Mouse (Mus musculus): ENCODE measurements at regions not wholly inside any gene's neighbourhood (a gene's known extent, or its start where the extent isn't known, plus 50 kb on each side); places are given as distances from the start of the nearest gene placed in this dataset.

- Histone ChIP-seq H3K27ac (no peak overlapping the region), H3K36me3 (no peaks in the 10 kb centered on the region), H3K9me3 (no peaks in the 10 kb centered on the region), H3K4me1 (peaks cover 3% of the 10 kb centered on the region), H3K4me3 (no peak overlapping the region), H3K27me3 (no peaks in the 10 kb centered on the region), H3K4me2 (replicated peaks) (no peak overlapping the region), H3K9ac (no peak overlapping the region)
- WGBS, result 95% methylated on average over 1 of the region's 1 CpGs
- ATAC-seq (ENCODE audit: low FRiP score, low read depth), result no peak
These were observed 88.0 kb downstream of the Tent5c start for GRCm38 (mm10) chr3:100401080-100401479.

GRCm38 (mm10) chr3:100397491-100397890, 91.6 kb downstream of the Tent5c start:
- Histone ChIP-seq H3K4me1 (peaks cover 28% of the 10 kb centered on the region), H3K36me3 (no peaks in the 10 kb centered on the region), H3K9ac (no peak overlapping the region), H3K27me3 (no peaks in the 10 kb centered on the region), H3K4me2 (replicated peaks) (no peak overlapping the region), H3K4me3 (no peak overlapping the region), H3K27ac (no peak overlapping the region), H3K9me3 (no peaks in the 10 kb centered on the region)
- WGBS, result 81% methylated on average over 3 of the region's 3 CpGs
- no peak for ATAC-seq (ENCODE audit: low FRiP score, low read depth)

GRCm38 (mm10) chr3:100394911-100395604, 94.1 kb downstream of the Tent5c start:
- Histone ChIP-seq H3K9me3 (no peaks in the 10 kb centered on the region), H3K27ac (peak overlapping the region; percentile 61), H3K4me3 (no peak overlapping the region), H3K9ac (no peak overlapping the region), H3K27me3 (no peaks in the 10 kb centered on the region; the same call in 1 of the 2 replicates), H3K36me3 (no peaks in the 10 kb centered on the region), H3K4me2 (replicated peaks) (peak overlapping the region; percentile 35), H3K4me1 (peaks cover 28% of the 10 kb centered on the region)
- 8% methylated on average over 9 of the region's 9 CpGs for WGBS
- ATAC-seq (ENCODE audit: low FRiP score, low read depth), result peak; percentile 90

- 74% methylated on average over 1 of the region's 1 CpGs for WGBS
- Histone ChIP-seq H3K36me3 (no peaks in the 10 kb centered on the region), H3K27ac (no peak overlapping the region), H3K27me3 (no peaks in the 10 kb centered on the region; the same call in 1 of the 2 replicates), H3K4me1 (peaks cover 28% of the 10 kb centered on the region), H3K9me3 (no peaks in the 10 kb centered on the region), H3K9ac (no peak overlapping the region), H3K4me2 (replicated peaks) (no peak overlapping the region), H3K4me3 (no peak overlapping the region)
- no peak for ATAC-seq (ENCODE audit: low FRiP score, low read depth)
These were observed 95.2 kb downstream of the Tent5c start for GRCm38 (mm10) chr3:100393956-100394355.

- Histone ChIP-seq H3K27me3 (no peaks in the 10 kb centered on the region), H3K4me3 (no peak overlapping the region), H3K9ac (no peak overlapping the region), H3K9me3 (no peaks in the 10 kb centered on the region), H3K4me1 (no peaks in the 10 kb centered on the region), H3K36me3 (no peaks in the 10 kb centered on the region), H3K27ac (no peak overlapping the region), H3K4me2 (replicated peaks) (no peak overlapping the region)
- no peak for ATAC-seq (ENCODE audit: low FRiP score, low read depth)
- WGBS, result 47% methylated on average over 1 of the region's 1 CpGs
These were observed 106.9 kb downstream of the Tent5c start for GRCm38 (mm10) chr3:100382181-100382580.

GRCm38 (mm10) chr3:100381363-100381762, 107.8 kb downstream of the Tent5c start:
- no peaks in the 10 kb centered on the region for H3K36me3 ChIP-seq
- no peaks in the 10 kb centered on the region for H3K27me3 ChIP-seq
- WGBS, result 74% methylated on average over 2 of the region's 2 CpGs
- no peaks in the 10 kb centered on the region for H3K9me3 ChIP-seq
- H3K9ac ChIP-seq, result no peak overlapping the region
- H3K4me1 ChIP-seq, result no peaks in the 10 kb centered on the region
- no peak overlapping the region for H3K4me3 ChIP-seq
- H3K27ac ChIP-seq, result no peak overlapping the region
- no peak for ATAC-seq (ENCODE audit: low FRiP score, low read depth)
- H3K4me2 ChIP-seq (replicated peaks), result no peak overlapping the region

- no peaks in the 10 kb centered on the region for H3K27me3 ChIP-seq
- H3K4me2 ChIP-seq (replicated peaks), result no peak overlapping the region
- H3K9ac ChIP-seq, result no peak overlapping the region
- no peak for ATAC-seq (ENCODE audit: low FRiP score, low read depth)
- no peaks in the 10 kb centered on the region for H3K4me1 ChIP-seq
- no peaks in the 10 kb centered on the region for H3K36me3 ChIP-seq
- H3K4me3 ChIP-seq, result no peak overlapping the region
- no peak overlapping the region for H3K27ac ChIP-seq
- H3K9me3 ChIP-seq, result no peaks in the 10 kb centered on the region
- WGBS, result 87% methylated on average over 1 of the region's 1 CpGs
These were observed 113.0 kb downstream of the Tent5c start for GRCm38 (mm10) chr3:100376162-100376561.

- peaks cover 10% of the 10 kb centered on the region for H3K4me1 ChIP-seq
- H3K27ac ChIP-seq, result no peak overlapping the region
- no peaks in the 10 kb centered on the region for H3K27me3 ChIP-seq
- ATAC-seq (ENCODE audit: low FRiP score, low read depth), result no peak
- no peaks in the 10 kb centered on the region for H3K36me3 ChIP-seq
- H3K9me3 ChIP-seq, result no peaks in the 10 kb centered on the region
- no peak overlapping the region for H3K4me3 ChIP-seq
- H3K9ac ChIP-seq, result no peak overlapping the region
- WGBS, result 77% methylated on average over 7 of the region's 7 CpGs
- H3K4me2 ChIP-seq (replicated peaks), result no peak overlapping the region
These were observed 122.0 kb downstream of the Tent5c start for GRCm38 (mm10) chr3:100366884-100367840.

GRCm38 (mm10) chr3:100366447-100366846, 122.7 kb downstream of the Tent5c start:
- WGBS, result 91% methylated on average over 3 of the region's 3 CpGs
- Histone ChIP-seq H3K4me1 (peaks cover 10% of the 10 kb centered on the region), H3K27me3 (no peaks in the 10 kb centered on the region), H3K4me3 (no peak overlapping the region), H3K4me2 (replicated peaks) (no peak overlapping the region), H3K9ac (no peak overlapping the region), H3K36me3 (no peaks in the 10 kb centered on the region), H3K27ac (no peak overlapping the region), H3K9me3 (no peaks in the 10 kb centered on the region)
- no peak for ATAC-seq (ENCODE audit: low FRiP score, low read depth)

GRCm38 (mm10) chr3:100365354-100365945, 123.7 kb downstream of the Tent5c start:
- H3K27me3 ChIP-seq, result no peaks in the 10 kb centered on the region
- H3K4me1 ChIP-seq, result peaks cover 10% of the 10 kb centered on the region
- 85% methylated on average over 3 of the region's 3 CpGs for WGBS
- no peak overlapping the region for H3K4me2 ChIP-seq (replicated peaks)
- no peaks in the 10 kb centered on the region for H3K36me3 ChIP-seq
- no peak for ATAC-seq (ENCODE audit: low FRiP score, low read depth)
- H3K9ac ChIP-seq, result no peak overlapping the region
- H3K27ac ChIP-seq, result peak overlapping the region; percentile 6; the same call in 1 of the 2 replicates
- H3K9me3 ChIP-seq, result no peaks in the 10 kb centered on the region
- H3K4me3 ChIP-seq, result no peak overlapping the region

GRCm38 (mm10) chr3:100364706-100365105, 124.4 kb downstream of the Tent5c start:
- H3K4me1 ChIP-seq, result peaks cover 10% of the 10 kb centered on the region
- no peak for ATAC-seq (ENCODE audit: low FRiP score, low read depth)
- no peak overlapping the region for H3K4me3 ChIP-seq
- H3K36me3 ChIP-seq, result no peaks in the 10 kb centered on the region
- H3K4me2 ChIP-seq (replicated peaks), result no peak overlapping the region
- H3K27me3 ChIP-seq, result no peaks in the 10 kb centered on the region
- H3K9me3 ChIP-seq, result no peaks in the 10 kb centered on the region
- 42% methylated on average over 2 of the region's 2 CpGs for WGBS
- peak overlapping the region; percentile 33; the same call in 1 of the 2 replicates for H3K27ac ChIP-seq
- no peak overlapping the region for H3K9ac ChIP-seq

- H3K4me1 ChIP-seq, result peaks cover 10% of the 10 kb centered on the region
- no peak for ATAC-seq (ENCODE audit: low FRiP score, low read depth)
- no peak overlapping the region for H3K4me3 ChIP-seq
- no peak overlapping the region for H3K27ac ChIP-seq
- no peak overlapping the region for H3K4me2 ChIP-seq (replicated peaks)
- no peaks in the 10 kb centered on the region for H3K9me3 ChIP-seq
- no peak overlapping the region for H3K9ac ChIP-seq
- 85% methylated on average over 3 of the region's 3 CpGs for WGBS
- H3K36me3 ChIP-seq, result no peaks in the 10 kb centered on the region
- no peaks in the 10 kb centered on the region for H3K27me3 ChIP-seq
These were observed 126.1 kb downstream of the Tent5c start for GRCm38 (mm10) chr3:100362983-100363382.

Measured in limb, embryonic 13.5 days (tissue).